Mouse (Mus musculus) yolk sac, embryonic 10.5 days (tissue): ENCODE data around the gene Lrrc58.
A peak's percentile ranks its signal among the peaks of the same experiment; 100 is the strongest.

ENCODE experiments used
- DNase-seq: peaks from one replicate; pipeline ENCODE4 v3.0.0-alpha.2; 2017; ENCODE audit warnings: low spot score

The Lrrc58 gene

DNA sequence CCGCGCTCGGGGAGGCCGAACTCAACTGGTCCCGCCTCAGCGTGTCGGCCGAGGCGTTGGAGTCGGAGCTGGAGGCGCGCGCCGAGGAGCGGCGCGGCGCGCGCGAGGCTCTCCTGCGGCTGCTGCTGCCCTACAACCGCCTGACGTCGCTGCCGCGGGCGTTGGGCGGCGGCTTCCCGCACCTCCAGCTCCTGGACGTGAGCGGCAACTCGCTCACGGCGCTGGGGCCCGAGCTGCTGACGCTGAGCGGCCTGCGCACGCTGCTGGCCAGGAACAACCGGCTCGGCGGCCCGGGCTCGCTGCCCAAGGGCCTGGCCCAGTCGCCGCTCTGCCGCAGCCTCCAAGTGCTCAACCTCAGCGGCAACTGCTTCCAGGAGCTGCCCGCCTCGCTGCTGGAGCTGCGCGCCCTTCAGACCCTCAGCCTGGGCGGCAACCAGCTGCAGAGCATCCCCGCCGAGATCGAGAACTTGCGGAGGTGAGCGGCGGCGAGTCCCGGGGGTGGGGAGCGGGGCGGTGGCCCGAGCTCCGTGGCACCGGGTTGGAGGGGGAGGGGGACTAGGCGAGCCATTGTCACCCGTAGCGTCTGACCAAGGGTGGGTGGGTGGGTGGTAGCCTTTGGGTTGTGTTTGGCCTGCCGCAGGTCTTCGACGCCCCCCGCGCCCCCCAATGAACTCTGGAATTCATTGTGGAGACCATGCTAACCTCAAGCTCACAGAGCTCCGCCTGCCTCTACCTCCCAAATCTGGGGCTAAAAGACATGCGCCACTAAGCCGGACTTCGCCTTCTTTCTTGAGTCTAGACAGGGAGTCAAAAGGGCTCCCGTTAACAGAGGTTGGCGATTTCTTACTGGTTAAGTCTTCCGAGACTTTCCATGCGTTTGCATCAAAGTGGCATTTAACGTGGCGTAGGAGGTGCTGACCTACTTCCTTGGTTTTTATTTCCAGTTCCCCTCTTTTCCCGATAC is 599 bp downstream of the Lrrc58 start:
- DNase-seq = peak; percentile 72

DNA sequence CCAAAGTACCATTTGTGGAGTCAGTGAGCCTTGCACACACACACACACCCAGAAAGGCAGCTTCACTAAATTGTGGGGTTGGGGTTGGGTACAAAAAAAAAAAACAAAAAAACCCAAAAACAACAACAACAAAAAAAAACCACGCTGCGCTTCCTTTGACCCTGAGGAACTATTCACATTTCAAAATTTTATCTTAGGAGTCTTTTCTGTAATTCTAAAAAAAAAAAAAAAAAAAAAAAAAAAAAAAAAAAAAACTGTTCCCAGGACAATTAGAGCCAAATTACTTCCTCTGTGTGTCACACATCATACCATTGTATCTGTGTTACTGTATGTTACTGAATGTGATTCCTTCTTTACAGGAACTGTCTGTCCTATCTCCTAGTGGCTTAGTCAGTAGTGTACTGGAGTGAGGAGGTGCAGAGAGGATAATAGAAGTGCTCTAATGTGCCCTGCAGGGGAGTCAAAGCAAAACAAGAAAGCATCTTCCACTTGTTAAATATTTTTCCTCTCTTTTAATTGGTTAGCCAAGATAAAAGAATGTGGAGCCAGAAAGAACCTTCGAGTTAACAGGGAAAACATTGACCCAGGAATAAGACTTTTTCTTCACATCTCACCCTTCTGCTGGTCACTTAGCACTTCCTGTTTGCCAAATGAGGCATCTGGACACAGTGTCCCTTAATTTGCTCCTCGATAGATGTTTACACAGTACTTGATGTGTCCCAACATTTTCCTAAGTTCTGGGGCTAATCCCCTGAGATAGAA is 1.5 kb downstream of the Lrrc58 start:
- no peak for DNase-seq

DNA sequence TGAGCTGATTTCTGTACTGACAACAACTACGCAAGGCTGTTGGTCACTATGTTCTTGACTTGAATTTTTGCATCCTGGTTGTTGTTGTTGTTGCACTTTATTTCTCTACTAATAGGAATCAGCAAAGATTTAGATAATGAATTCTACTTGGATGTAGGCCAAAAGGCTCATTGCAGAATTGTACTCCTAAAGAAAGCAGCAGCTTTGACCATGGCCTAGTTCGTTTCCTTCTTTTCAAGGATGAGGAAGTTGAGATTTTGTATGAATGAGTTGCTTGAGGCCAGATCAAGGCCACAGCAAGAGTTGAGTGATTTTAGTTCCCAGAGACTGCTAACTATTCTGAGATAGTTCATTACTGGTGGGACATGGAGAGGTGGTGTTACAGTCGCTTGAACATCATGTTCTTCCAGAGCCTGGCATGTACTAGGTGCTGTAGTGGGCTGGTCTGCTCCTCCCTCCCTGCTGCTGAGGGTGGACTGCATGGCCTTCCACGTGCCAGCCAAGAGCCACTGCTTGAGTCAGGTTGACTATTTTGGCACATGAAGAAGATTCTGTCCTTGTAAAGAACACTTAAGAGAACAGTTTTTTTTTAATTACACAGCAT is 3.0 kb downstream of the Lrrc58 start:
- DNase-seq = no peak

DNA sequence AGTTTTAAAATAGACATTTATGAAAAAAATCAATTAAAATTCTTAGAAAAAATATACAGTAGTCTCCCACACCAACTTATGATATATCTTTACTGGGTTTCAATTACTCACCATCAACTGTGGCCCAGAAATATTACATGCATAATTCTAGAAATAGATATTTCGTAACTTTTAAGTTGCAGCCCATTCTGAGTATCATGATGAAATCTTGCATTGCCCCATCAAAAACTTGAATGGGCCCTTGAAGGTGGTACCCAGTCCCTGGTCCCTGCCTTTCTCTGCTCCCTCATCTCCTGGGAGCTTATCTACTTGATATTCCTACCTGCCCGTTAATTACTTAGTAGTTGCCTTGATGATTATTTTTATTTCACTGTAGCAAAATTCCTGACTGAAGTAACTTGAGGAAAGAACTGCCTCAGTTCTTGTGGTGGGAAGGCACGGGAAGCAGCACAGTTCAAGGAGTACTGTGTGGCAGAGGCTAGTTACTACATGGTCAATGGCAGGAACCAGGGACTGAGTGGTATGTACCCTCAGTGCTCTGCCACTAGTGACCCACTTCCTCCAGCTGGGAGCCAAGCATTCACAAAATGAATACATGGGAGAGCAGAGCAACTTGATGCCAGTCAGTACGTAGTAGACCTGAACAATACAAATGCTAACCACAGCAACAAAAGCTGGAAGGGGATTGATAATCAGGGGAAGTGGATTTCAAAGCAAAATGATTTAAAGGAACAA is 6.5 kb downstream of the Lrrc58 start:
- no peak for DNase-seq

DNA sequence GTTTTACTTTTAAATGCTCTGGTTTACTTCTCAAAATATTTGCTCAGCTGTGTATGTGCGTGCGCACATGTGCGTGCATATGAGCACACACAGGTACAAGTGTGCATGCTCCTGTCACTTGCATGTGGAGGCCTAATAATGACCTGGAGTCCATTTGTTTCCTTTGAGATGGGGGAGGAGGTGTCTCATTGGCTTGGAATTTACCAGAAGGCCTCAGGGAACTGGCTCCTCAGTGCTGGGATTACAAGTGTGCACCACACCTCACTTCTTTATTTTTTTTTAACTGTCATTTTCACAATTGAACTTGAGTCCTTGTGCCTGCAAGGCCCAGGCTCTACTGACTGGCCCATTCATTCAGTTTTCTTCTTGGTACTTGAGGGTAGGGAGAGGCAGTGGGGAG is 9.2 kb downstream of the Lrrc58 start:
- DNase-seq = no peak

DNA sequence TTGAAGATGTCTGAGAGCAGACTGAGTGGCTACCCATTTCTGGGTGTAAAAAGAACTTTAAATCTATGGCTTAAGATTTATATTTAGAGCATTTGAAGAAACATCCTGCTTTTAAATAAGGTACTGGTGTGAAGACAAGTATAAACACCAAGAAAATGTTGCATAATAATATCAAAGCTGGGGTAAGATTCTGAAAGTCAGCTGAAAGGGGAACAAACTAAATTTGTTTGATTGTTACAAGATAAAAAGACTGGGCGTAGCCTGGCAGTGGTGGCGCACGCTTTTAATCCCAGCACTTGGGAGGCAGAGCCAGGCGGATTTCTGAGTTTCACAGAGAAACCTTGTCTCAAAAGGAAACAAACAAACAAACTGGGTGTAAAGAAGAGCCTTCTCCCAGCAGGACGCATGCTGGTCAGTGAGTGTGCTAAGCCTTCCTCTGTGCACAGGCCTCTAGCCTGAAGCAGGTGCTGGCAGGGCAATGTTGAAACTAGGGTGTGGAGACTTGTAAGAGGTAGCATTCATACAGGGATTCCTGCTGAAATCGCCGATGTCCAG is 10.8 kb downstream of the Lrrc58 start:
- no peak for DNase-seq

DNA sequence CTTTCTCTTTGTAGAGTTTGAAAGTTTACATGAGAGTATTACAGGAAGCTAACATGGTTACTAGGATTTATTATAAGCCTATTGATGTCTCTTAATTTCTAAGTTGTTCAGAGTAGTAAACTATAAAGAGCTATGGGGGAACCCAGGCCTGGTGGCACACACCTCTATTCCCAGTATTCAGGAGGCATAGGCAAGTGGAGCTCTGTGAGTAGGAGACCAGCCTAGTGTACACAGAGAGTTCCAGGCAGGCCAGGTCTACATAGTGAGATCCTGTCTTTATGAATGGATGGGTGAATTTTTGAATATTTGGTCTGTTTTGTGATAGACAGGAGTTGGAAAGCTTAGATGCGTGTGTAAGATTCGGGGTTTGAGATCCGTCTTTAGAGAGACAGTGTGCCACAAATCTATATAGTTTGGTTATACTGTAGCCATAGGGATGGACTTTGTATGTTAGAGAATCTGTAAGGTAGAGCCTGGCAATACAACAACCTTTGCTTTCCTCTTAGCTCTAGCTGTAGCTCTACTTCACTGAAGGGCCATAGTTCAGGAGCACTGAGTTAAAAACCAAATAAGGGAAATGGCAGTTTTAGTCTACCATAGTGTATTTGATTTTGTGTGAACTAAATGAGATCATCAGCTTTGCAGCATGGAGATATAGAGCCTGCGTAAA is 11.7 kb downstream of the Lrrc58 start:
- DNase-seq = no peak

DNA sequence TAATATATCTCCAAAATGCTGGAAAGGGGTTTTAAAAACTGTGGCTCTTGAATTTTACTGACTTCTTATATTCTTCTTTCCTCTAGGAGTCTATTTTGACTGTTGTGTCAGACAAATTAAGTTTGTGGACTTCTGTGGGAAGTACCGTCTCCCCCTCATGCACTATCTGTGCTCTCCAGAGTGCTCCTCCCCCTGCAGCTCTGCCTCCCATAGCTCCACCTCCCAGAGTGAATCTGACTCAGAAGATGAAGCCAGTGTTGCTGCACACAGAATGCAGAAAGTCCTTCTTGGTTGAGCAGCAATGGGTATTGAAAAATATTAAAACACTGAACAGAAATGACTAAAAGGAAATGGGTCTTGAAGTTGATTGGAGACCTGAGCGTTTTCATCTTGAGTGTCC is 13.0 kb downstream of the Lrrc58 start:
- DNase-seq = no peak

DNA sequence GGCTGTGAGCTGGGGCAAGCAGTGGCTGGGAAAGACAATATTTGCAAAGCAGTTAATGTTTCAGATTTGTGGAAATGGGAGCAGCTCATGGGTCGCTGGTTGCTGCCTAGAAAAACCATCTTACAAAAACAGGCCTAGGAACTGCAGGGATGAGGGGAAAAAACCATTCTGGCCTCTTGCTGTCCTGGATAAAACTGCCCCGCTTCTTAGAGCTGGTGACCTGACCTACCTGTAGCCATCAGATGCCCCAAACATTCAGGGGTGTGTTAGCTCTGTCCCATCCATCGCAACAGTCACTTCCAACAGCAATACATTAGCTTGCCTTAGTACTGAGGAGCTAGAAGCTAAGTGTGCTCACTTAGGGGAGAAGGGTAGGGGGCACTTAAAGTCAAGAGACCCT is 20.8 kb downstream of the Lrrc58 start:
- no peak for DNase-seq

DNA sequence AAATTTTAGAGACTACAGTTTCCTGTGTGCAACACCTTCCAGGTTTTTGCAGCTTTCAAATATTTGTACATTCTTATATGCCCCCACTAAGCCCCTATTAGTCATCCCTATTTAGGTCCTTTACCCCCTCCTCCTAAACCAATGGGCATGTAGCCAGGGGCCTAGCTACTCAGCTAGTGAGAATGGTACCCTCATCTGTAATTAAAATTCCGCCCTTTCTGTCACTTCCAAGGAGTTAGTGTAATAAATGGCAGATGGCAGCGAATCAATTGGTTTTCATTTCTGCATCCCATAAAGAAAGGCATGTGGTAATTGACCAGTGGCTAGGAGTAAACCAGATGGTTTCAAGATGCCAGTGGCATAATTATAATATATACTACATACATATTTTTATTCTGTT is 24.5 kb downstream of the Lrrc58 start:
- no peak for DNase-seq

DNA sequence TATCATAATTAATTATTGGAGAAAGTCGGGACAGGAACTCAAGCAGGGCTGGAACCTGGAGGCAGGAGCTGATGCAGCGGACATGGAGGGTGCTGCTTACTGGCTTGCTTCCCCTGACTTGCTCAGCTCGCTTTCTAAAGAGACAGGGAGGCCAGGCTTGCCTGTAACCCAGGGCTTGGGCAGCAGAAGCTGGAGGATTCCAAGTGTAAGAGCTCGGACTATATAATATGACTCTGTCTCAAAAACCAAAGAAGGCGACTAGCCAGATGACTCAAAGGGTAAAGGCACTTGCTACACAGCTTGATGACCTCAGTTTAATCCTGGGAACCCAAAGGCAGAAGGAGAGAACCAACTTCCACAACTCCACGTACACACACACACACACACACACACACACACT is 25.2 kb downstream of the Lrrc58 start:
- DNase-seq = no peak

DNA sequence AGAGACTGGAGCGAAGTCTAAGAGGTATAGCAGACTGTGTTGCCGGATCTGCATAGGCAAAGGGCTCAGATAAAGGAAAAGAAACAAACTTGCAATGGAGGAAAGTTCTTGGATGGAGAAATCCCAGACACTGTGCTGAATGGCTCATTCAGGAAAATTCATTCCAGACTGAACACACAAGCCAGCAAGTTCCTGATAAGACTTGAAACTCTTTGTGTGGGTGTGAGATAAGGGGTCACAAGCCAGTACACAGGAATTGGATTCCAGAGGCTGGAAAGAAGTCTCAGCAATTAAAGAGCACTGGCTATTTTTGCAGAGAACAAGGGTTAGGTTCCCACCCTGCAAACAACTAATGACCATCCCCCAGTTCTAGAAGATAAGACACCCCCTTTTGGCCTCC is 25.8 kb downstream of the Lrrc58 start:
- peak; percentile 53 for DNase-seq

DNA sequence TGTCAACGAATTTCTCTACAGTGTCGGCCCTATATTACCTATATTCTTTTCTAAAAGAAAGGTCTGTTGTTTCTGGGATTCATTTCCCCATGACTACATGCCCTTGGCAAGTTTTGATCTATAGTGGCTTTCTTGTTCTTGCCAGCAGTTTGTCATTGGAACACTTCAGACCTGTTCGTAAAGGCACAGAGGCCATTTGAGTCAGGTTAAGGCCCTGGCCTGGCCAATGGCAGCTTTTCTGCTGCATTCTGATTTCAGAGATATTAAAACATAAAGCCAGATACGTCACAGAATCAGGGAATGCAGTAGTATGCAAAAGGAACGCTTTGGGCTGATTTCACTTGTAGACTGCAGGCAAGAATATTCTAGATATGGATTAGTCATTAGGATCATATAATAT is 30.6 kb downstream of the Lrrc58 start:
- DNase-seq = no peak

DNA sequence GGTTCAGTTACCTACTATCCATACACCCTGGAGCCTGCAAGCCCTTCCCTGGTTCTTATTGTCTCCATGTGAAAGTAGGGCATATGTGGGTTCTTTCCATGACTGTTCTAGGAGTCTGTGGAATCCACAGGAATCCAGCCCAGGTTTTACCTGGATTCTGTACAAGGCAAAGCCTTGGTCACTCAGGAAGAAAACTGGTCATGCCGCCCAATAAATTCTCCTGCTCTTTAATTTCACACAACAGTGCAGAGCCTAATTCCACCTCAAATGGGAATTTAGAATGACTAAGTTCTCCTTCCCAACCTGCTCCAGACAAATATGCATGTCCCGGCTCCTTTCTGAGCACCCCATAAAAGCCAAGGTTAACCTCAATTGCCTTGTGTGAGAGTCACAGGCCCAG is 31.2 kb downstream of the Lrrc58 start:
- DNase-seq = no peak

DNA sequence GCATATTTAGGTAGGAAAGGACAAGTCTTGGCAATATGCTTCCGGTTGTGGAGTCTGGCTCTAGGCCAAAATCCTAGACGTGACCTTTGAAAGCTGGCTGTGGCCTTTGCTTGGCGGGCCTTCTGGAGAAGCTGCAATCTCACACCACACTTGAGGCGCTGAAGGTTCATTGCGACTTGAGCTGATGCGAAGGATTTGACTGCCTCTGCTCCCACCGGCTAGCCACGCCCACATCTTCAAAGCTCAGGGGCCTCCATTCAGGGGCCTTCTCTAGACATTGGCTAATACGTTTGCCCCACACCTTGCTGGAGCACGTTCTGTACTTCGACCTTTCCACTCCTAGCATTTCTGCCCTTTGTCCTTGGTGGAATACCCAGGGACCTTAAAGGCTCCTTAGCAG is 33.1 kb downstream of the Lrrc58 start:
- DNase-seq = peak; percentile 83

DNA sequence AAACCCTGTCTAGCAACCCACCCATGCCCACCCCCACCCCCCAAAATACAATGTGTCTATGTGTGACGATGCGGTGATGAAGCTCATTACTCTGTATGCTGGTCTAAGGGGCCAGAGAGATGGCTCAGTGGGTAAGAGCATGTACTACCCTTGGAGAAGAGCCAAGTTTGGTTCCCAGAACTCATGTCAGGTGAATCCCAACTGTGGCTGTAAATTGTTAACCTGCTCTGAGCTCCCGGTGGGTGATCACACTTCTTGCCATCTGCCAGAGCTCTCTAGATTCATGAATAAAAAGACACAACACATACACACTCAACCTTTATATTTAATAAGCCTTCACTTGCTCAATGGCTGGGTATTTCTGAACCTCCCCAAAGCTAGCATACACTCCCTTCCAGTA is 38.3 kb downstream of the Lrrc58 start:
- no peak for DNase-seq

DNA sequence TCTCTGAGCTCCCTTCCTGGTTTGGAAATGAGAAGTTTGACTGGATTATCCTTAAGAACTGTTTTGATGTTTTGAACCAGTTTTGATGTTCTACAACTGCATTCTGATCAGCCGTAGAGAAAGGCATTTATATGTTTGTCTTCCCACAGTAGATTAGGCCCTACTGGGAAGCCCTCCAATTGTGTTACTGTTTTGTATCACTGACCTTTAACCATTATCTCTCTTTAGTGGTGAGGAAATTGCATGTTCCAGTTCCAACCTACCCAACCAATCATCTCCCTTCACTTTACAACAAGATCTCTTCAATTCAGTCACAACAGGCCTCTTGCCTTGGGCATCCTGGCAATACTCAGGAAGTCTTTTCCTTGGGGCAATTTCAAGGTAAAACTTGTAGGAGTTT is 42.9 kb downstream of the Lrrc58 start:
- DNase-seq = no peak

DNA sequence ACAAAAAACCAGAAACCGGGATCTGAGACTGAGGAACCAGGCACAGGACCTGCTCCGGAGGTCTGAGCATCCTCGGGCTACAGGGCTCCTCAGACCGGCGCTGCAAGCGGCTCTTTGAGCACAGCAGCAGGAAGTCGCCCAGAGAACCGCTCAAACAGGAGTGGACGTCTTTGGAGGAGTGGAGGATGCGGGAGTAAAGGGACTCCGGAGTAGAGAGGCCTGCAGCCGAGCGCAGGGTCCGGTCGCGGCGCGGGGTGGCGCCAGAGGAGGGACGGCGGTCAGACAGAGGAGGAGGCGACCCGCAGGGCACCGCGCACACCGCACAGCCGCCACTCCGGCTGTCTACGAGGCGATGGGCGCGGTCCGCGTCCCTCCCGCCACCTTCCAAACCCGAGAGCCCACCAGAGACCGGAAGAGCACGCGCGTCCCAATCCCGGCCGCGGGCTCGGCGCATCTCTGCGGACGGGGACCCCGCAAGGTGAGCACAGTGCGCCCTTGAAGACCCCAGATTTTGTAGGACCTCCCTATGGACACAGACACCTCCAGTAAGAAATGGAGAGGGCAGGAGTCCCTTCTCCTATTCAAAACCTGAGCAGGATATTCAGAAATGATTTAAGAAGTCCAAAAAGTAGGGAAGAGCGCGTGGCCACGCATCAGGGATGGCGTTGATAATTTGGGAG is 48.1 kb downstream of the Lrrc58 start, which contains the start of gene Gpr156:
TSS of gene Gpr156 (plus strand) at position 359 of the 680 bp plus-strand sequence.
- peak; percentile 40 for DNase-seq

DNA sequence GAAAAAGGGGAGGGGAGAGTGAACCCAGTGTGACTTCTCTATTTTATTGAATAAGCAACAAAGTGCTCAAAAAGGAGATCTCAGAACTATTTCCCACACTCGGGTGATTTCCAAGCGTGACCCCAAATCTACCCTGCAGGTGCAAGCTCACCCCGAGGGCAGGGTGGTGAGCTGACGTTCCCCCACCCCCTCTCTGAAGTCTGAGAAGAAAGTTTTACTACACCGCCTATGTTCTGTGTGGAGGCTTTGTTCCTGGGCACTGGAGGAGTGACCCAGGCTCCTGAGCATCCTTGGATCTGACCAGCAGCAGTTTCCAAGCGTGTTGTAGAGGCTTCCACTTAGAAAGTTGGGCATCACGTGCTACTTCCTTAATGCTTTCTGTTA is 48.6 kb downstream of the Lrrc58 start:
- no peak for DNase-seq

DNA sequence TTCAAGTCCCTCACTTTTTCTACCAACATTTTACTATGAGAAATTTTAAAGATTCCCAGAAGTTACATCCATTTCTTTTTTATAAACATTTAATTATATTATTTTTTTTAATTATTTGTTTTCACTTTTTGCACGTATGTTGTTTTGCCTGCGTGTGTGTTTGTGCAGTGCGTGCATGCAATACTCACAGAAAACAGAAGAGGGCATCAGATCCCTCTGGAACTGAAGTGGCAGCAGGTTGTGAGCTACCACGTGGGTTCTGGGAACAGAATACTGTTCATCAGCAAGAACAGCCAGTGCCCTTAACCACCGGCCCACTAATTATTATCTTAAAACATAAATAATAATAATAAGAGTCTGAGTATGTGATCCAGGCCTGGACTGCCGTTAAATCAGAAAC is 50.8 kb downstream of the Lrrc58 start:
- DNase-seq = no peak
